Mouse (Mus musculus) spleen, postnatal 4 days (tissue): ENCODE data around the gene Zfp286.
A peak's percentile ranks its signal among the peaks of the same experiment; 100 is the strongest.
"Not testable (repeated sequence)": the region's sequence is repeated elsewhere in the genome, so short reads cannot be mapped to it uniquely, and the experiment has no call there.

Experiments used
- DNase-seq, 2 experiments: peaks; one replicate each; pipeline ENCODE4 v3.0.0; 2022; ENCODE audit warnings: low spot score in 2 of 2

The Zfp286 gene

DNA sequence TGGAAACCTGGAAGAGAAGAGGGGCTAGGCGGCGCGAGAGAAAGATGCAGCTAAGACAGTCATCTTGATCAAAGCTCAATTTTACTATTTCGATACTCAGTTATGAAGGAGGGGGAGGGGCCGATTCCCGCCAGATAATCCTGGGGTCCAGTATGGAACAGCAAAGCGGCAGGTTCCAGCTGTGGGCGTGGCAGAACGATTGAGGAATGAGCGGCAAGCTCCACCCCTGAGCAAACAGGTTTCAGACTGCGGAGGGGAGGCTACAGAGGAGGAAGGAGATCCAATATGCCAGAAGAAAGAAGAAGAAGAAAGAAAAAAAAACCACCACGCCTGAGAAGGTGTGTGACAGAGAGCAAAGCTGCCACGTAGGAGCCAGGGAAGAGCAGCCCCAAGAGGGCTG lies 14.9 kb upstream of the Zfp286 start:
- no peak for DNase-seq

DNA sequence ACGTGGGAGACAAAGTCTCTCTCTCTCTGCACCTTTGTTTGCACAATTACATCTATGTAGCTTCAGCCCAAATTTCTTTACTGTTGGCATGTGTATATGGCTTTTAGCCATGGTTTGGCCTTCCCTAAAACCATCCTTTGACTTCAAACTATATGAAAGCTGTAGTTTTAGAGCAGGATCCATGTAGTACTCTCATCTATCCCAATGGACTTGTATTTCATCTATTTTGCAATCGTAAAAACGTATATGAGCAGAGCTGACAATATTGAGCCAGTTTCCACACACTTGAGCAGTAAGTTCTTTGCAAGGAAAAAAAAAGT lies 315 bp upstream of the Zfp286 start:
- no peak for DNase-seq

DNA sequence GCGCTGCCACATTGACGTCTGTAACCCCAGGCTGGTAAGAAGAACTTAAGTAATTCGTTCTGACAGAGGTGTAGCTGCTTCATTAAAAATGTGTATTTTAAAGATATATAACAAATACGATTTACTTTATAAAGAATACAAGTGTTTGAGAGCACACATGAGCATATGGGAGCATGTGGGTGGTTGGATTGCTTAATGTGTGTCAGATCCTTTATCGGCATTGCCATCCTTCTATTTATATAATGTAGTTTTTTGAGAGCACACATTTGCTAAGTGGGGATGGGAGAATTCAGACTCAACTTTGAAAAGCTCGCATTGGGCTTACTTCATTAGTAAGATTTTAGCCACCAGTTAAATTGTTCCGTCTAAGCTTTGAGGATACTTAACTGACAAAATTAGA lies 12.8 kb downstream of the Zfp286 start:
- no peak for DNase-seq

DNA sequence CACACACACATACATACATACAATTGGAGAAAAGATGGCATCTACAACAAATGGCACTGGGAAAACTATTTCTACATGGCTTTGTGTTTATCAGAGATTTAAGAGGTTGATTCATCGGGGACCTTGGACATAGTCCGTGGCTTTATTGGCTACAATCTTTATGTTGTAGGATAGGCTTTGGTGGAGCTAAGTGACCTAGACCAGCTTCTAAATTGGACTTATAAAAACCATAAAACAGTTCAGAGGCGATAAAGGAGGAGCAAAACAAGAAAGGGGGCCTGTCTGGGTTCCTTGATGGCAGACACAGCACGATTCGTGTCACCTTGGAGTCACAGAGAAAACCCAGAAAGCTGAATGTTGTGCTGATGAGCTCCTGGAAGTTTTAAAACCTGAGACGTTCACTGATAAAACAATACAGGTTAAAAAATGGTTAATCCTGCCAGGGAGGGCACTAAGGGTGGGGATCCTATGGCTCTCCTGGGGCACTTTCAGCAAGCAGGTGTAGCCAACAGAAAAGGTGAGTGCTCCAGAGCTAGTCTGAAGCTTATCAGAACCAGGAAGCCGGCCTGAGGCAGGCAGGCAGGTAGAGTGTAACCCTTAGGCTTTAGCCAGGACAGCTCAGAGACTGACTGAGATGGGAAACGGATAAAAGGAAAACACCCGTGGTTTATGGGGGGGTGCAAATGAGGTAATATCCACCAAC lies 28.4 kb downstream of the Zfp286 start:
- DNase-seq, result no peak

DNA sequence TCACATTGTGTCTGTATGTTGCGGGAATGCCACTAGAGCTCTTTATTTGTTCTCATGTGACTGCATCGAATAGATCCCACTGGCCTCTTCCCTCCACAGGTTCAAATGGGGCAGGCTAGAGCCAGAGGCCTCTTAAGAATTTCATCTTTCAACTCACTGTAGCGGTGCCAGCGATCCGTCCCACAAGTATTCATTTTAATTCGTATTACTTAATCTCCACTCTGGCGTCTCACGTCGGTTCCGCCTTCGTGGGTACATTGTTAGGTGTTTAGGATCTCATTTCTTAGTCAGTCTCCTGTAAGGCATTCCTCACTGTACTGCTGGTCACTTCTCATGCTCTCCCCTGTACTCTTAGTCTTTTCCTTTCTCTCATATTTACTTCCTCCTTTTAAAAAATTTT lies 30.8 kb downstream of the Zfp286 start:
- no peak for DNase-seq

DNA sequence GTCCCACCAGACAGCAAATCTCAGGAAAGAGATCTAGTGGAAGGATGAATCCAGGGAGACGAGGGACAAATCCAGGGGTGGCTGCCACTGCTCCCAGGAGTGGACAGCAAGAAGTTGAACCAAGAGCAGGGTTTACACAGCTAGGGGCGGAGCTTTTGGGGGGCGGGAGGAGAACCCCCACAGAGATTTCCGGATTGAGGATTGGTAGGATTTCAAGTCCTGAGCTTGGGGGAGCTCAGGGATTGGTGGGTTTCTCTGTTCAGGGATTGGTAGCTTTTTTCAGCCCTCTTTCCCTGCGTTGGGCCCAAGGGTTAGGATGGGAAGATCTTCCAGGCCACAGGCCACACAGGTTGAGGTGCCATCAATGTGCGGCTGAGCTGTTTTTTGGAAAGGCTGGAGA lies 31.4 kb downstream of the Zfp286 start:
- DNase-seq, result no peak

DNA sequence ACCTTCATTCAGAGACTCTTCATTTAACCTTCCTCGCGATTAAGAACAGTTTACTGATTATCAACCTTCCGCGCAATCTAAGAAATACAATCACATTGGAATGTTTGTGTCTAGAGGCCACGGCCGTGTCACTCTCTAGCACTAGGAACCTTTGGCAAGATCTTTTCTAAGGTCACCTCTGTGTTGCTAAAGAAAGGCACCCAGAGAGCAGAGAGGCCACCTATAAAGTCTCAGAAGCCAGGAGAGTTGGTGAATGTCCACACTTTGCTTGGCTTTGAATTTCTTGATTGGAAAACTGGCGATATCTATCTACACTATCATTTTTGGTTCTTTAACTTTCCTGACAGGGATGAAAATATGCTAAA lies 32.1 kb downstream of the Zfp286 start:
- DNase-seq, result no peak

DNA sequence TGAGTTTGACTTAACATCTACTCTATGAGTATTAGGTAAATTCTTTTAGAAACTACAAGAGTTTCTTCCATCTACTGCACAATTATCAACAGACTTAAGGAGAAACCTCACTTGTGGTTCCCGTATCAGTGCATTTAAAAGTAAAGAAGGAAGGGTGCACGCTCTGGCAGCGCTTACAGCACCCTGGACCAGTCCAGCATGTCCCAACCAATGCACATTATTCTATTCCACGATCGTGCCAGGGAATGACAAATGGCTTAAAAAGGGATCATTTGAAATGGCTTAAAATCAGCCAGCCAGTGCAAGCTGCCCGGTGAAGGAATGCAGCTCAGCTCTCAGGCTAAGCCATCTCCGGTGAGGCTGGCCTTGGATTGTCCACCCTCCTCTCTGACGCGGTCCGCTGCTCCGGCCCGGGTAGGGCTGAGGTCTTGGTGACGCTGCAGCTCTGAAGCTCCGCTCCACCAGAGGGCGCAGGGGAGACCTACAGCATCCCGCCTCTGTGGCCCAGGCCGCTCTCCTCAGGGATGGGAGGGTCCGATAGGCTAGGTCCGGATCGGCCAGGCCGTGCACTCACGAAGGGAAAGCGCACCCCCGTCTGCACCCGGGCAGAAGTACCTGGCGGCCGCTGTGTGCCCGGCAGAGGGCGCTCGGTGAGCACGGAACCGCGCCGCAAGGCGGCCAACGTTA lies 32.7 kb downstream of the Zfp286 start:
- DNase-seq, result peak; percentile 82 to 91

DNA sequence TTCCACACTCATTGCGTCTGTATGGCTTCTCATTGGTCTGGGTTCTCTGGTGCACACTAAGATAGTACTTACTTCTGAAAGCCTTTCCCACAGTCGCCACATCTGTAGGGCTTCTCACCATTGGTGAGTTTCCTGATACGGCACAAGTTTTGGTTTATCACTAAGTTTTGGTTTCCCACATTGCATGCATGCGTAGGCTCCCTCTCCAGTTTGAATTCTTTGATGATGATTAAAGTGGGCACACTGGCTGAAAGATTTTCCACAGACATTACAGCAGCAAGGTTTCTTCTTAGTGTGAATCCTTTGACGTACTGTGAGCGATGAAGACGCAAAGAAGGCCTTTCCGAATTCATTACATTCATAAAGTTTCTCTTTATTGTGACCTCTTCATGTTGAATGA lies 36.5 kb downstream of the Zfp286 start, which contains the start of gene Gm10428:
TSS of gene Gm10428 (plus strand) at position 321 of the 400 bp plus-strand sequence.
- DNase-seq, result no peak

DNA sequence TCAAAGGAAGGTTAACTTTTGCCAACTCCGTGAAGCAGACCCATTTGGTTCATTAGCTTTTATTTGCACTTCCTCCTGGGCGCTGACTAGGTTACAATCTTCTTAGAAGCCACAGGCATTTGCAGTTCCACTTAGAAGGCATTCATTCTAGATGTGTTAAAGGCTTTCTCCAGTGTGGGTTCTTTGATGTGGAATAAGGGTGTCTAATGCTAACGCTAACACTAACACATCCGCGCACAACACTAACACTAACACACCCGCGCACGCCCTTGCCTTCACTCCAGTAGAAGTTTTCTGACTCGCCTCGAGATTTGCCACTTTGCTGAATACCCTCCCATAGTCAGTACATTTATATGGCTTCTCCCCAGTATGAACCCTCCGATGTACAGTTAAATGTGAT lies 37.1 kb downstream of the Zfp286 start:
- no peak for DNase-seq

DNA sequence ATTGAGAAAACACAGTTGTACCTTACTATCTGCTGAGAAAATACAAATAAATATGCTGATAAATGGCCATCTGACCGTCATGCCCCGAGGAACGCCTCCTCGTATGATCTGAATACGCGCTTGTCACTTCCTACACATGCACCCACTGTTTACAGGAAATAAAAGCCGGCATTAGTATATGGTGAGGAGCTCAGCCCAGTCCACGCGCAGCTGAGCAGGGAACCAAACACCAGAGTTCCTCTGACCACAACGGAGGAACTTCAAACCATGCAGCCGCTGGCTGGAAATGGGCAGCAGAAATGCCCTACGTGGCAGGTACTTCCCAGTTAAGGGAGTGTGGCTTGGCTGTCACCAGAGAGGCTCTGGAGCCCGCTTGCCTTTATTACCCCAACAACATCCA lies 39.8 kb downstream of the Zfp286 start:
- DNase-seq, result not testable (repeated sequence)

DNA sequence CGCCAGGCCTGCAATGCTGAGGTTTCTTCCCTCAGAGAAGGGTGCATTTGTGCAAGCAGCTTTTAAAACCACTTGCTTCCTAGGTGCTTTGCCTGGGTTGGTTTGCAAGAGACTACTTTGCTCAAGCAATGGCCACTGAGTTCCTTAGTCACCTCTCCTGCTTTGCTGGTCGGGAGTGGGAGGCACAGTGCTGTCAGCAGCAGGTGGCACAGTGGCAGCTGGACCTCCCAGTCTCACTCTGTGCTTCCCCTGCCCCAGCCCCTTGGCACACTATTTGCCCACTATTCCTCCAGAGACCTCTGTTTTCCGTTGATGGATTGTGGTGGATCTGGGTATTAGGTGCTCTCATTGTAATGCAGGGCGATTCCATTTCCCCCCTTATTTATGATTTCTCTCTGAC lies 41.2 kb downstream of the Zfp286 start:
- DNase-seq, result no peak

DNA sequence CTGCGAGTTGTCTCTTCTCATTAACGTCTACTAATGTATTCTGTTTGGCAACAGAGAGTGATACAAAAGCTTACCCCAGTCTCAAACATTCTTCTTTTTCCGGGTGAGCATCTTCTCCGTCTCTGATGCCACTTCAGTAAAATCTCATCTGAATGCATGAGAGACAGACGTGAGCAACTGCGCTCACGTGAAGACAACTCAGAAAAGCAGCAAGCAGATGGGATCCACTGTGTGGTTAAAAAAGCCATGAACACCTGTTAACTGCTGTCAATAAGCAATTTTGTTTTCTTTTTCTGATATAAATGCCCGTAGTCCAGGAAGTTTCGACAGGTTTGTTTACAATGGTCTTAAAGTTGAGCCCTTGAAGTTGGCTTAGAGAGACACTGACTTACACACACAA lies 42.0 kb downstream of the Zfp286 start:
- DNase-seq, result no peak

DNA sequence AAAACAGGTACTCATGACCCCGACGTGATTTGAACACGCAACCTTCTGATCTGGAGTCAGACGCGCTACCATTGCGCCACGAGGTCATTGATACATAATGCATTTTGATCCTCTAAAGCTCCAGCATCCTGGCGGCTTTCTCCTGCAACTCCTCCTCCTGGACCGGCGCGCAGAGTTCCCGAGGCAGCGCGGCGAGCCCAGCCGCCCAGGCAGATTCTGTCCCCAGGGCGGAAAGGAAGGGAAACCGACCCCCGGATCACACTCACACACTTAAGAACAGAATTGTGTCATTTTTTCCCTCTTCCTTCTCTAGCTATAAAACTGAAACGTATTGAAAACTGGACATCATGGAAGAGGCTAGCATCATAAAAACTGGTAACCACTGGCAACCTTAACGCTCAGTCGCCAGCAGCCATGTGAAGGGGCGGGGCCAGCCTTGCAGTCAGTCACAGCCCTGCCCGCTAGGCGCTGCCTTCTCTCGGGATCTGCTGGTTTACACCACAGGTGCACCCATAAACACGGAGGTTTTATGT lies 43.2 kb downstream of the Zfp286 start:
- peak; percentile 49 to 82 for DNase-seq

DNA sequence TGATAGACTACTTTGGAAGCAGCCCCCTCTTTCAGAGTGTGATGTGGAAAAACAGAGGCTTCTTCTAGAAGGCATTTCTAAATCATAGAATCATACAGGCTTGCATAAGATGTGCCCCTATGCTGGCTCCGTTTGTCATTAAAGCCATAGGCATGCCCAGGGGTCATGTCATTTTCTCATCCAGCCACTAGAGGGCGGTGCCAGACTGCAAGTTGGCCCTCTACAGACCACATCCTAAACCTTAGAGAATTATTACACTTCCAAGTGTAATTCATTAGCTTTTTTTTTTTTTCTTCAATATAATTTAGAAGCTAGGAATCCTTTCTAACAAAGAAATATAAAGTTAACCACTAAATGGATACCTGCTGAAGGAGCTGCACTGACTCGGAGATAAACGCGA lies 45.2 kb downstream of the Zfp286 start:
- DNase-seq, result peak; percentile 53 to 83

DNA sequence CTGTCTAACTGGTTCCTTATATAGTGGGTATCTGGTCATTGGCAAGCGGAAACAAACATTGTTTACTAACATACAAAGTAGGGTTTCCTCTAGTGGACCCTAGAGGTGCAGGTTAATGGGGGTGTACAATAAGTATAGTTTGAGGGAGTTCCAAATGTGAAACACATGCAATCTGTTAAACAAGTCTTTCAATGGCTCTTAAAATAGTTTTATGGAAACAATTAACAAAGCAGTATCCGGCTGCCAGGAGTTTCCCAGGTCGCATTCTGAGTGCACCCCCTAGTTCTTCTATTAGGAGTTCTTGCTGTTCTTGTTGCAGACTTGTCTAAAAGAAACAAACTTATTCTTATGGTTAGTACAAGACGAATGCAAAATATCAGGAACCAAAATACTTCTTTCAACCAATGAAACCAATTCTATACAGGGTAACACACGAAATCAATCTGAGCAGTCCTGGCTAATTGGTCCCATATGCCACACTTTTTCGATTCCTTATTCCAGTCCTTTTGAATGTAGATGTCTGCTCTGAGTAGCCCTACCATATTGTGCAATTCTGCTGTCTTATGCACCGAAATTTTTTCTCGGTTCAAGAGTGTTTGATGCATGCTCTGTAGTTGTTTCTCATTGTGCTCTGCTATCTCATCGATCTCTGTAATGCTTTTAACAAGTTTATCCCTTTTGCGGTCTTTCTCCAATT lies 46.9 kb downstream of the Zfp286 start:
- no peak for DNase-seq

DNA sequence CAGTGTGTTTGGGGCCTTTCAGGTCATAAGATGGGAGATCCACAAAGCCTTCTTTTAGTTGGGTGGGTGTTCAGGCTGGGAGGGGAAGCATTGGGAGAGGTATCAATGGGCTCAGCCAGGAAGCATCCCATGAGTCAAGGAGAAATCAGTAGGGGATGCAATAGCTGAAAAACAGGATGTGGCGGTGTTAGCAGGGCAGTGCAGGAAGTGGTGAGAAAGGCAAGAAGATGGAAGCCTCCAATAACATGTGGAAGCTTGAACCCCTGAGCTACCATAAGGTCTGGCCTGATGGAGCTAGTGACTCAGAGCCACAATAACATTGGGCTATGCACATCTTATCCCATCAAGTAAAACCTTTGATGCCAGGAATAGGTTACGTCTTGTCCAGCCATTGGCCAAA lies 48.1 kb downstream of the Zfp286 start:
- DNase-seq, result no peak

DNA sequence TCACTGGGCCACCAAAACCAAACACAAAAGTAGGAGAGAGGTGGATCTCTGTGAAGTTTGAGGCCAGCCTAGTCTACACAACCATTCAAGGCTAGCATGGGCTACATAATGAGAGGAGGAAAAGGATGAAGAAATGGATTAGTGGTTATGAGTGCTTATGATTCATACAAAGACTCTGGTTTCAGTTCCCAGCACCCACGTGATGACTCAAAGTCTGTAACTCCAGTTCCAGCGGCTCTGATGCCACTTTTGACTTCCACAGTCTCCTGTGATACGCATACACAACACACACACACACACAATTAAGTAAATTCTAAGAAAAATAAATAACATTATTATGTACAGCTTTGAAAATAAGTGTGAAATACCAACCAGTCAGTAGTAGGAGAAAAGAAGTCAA lies 56.6 kb downstream of the Zfp286 start:
- peak in 1 of 2 experiments; percentile 29 for DNase-seq

DNA sequence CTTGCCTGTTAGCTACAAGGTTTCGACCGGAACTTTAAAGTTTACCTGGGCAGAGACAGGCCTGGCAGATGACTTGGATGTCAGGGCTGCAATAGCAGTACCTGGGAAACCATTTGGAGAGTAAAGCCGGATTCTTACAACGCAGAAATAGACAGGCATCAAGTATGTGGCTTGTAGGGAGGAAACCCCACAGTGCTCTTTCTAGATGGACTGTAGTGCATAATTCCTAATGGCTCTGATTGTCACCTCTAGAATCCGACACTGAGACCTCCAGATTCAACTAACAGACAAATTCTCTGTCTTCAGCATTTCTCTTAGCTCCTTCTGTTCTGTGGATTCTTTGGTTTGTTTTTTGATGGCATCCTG lies 57.3 kb downstream of the Zfp286 start:
- no peak for DNase-seq

DNA sequence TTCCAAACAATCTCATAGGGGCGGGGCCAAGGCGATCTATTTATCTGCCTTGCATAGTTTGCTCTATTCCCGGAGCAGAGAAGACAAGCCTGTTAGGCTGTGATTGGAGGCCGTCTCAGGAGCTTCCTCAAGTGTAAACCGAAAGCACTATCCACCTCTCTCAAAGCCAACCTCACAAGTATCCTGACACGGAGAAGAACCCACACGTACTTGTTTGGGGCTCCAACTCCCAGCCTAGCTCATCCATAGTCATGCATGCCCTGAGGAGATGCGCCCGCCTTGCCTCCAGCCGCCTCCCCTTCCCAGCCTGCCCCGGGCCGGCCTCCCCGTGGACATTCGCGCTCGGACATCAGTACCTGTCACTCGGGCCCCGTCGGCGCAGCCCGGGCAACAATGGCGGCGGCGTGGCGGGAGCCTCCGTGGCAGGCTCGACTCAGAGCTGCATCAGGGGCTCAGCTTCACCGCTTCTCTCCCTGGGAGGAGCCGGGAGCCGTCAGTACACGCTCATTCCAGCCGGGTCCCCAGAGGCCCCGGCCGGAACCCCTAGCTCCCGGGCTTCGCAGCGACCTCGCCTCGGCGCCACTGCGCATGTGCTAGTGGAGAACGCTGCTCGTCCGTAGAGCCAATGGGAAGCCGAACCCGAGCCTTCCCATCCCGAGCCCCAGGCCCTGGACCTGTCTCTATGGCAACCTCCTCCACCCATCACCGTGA lies 57.8 kb downstream of the Zfp286 start, which contains the start of gene Zfp287:
TSS of gene Zfp287 (minus strand) at position 595 of the 711 bp plus-strand sequence.
- DNase-seq, result peak; percentile 47 to 73

DNA sequence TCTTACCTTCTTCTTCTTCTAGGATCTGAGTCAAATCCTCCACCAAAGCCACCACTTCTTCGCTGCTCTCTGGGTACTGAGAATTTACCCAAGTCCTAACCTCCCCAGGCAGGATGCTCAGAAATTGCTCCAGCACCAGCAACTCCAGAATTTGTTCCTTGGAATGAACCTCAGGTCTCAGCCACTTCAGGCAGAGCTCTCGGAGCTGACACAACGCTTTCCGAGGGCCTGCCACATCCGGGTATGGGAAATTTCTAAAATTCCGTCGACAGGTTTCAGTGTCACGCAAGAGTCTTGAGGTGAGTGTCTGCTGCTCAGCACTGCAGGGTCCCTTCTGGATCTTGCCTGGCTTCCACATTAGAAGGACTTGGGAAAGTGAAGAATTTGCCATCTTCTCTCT lies 61.0 kb downstream of the Zfp286 start:
- peak in 1 of 2 experiments; percentile 55 for DNase-seq

DNA sequence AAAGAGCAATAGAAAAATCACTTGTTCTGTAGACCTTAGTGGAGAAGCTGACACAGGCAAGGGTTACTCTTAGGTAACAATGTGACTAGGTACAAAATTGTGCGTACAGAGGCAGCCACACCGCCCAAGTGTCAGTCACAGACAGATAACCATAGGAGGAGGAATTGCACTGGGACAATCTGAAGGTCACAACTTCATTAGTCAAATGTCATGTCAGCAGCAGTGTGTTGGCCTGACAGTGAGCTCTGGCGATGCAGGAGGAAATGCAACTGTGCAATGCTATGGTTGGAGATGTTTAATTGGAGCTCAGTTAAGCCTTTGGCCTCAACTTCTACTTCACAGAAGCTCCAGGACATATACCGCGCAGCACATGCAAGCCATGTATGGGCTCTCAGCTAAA lies 78.6 kb downstream of the Zfp286 start:
- no peak for DNase-seq
